Mouse (Mus musculus) bone marrow, adult 2 months (tissue): Measurements from ENCODE around the gene Lama4. TPM values are rescaled to one million over a fixed set of nuclear protein-coding genes. Genes with fewer than 3 reads are reported as not detected.

Experiments used
- H3K27ac ChIP-seq: fragments of 200-500 bp; 2 replicates; pipeline ENCODE4 v1.5.1; 2012; ENCODE audit warnings: low read depth, mild to moderate bottlenecking, control low read depth, inconsistent platforms, low read length; ENCODE audit not compliant: control insufficient read depth, poor library complexity, insufficient read depth
- H3K4me1 ChIP-seq: fragments of 200-500 bp; 2 replicates; pipeline ENCODE4 v1.6.1; 2011; ENCODE audit warnings: low read length; ENCODE audit not compliant: control insufficient read depth, insufficient read depth
- H3K4me3 ChIP-seq: fragments of 200-500 bp; replicated peaks from 2 replicates; pipeline ENCODE3; 2011; ENCODE audit warnings: mild to moderate bottlenecking, low read depth, low read length, control low read depth; ENCODE audit not compliant: control insufficient read depth
- CTCF ChIP-seq: fragments of 200-500 bp; IDR thresholded peaks from 2 replicates; pipeline ENCODE4 v1.5.1; 2011; ENCODE audit warnings: low read length, control low read depth; ENCODE audit not compliant: control insufficient read depth, insufficient read depth
- POLR2A ChIP-seq: fragments of 200-500 bp; IDR thresholded peaks from 2 replicates; pipeline ENCODE4 v1.6.1; 2011; ENCODE audit warnings: low read depth, mild to moderate bottlenecking, control low read depth, low read length, borderline replicate concordance; ENCODE audit not compliant: control insufficient read depth
- WGBS: fragments of 180-500 bp; shearing (Covaris S2); methylation state at CpG from one replicate; pipeline ENCODE4 v1.1.7; 2018; 5-methylcytosine and 5-hydroxymethylcytosine counted together
- polyA plus RNA-seq: library from polyadenylated mRNA; stranded (reverse); fragments of >200 nt; gene quantifications from 2 replicates; pipeline ENCODE4 v1.2.4, GENCODE M21; 2011; ENCODE audit warnings: low replicate concordance; ENCODE audit not compliant: missing spikeins, insufficient read depth, insufficient read length

Gene Lama4
- polyA plus RNA-seq, 1 experiment, result 1.5 TPM

DNA sequence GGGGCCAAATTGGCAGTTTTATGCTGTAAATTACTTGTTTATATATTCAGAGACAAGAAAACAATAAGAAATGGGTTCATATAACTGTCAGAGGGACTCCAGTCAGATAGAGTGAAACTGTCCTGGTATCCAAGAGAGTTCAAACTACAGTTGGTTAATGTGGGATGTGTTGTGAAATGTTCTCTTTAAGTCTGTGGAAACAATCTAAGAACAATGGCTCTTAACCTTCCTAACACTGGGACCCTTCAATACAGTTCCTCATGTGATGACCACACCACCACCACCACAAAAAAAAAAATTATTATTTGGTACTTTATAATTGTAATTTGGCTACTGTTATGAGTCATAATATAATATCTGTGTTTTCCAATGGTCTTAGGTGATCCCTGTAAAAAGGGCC is 38.2 kb downstream of the Lama4 start:
- Histone ChIP-seq H3K27ac (no peak overlapping the region), H3K4me1 (no peaks in the 10 kb centered on the region), H3K4me3 (no peak overlapping the region)
- TF ChIP-seq CTCF, result no peak
- no peak for TF ChIP-seq POLR2A

DNA sequence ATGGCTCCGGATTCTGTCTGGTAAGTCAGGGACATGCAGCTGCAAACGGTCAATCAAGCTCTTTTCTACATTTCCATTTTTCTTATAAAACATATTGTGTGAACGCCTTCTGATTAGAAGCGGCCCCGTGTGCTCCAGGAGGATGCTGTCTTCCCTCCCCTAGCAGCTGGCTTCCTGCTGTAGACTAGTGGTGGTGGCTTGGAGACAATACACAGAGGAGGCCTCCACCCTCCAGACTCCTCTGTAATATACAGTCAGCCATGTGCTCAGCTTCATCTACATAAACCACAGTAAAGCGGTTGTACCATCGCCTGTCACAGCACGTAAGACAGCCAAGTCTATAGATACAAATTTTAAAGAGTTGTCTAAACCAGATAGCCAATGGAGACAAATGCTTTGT is 40.2 kb downstream of the Lama4 start:
- Histone ChIP-seq H3K4me3 (no peak overlapping the region), H3K27ac (no peak overlapping the region), H3K4me1 (no peaks in the 10 kb centered on the region)
- WGBS, result 78% methylated on average over 8 of the region's 8 CpGs
- no peak for TF ChIP-seq POLR2A
- TF ChIP-seq CTCF, result no peak

DNA sequence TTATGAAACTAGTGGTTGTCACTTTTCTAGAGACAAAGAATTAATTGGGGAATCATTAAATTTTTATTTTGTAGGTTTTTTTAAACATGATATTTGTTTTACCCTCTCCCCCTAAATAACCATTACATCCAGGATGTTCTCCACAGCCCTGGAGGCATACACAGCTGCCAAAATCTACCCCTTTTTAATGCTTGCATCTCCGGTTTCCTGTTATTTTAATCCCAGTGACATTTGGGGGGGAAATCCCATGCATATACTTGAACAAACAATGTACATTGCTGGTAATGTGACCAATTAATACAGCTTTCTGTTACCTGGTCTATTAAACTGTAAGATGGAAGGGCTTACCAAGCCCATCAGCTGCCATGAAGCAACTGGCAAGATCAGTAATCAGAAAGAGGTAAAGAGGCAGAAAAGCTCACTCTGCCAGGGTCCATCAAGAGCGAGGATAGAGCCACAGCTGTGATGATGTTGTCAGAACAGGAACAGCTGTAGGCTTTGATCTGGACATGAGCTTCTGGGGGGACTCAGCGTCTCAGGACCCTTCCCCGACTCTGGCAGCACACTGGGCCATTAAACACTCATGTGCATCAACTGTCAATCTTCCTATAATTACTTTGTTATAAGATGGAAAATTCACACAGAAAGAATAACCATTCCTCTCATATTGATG is 41.3 kb downstream of the Lama4 start:
- TF ChIP-seq POLR2A (no peak), CTCF (no peak)
- H3K27ac ChIP-seq, result no peak overlapping the region
- H3K4me3 ChIP-seq, result no peak overlapping the region
- H3K4me1 ChIP-seq, result no peaks in the 10 kb centered on the region
- 76% methylated on average over 4 of the region's 4 CpGs for WGBS

DNA sequence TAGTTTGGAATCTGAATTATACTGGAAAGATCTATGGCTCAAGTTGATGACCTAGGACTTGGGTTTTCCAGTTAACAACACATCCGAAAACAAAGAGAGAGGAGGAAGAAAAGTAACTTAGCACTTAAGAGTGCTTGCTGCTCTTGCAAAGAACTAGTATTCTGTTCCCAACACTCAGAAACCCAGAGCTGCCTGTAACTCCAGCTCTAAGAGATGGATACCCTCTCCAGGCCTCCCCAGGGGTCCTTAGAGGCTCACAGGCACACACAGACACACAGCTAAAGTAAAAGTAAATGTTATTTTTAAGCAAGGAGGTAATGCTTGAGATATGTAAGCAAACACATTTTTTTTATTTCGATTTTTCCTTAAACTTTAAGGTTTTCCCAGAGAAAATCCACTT is 49.5 kb downstream of the Lama4 start:
- Histone ChIP-seq H3K4me1 (no peaks in the 10 kb centered on the region), H3K27ac (no peak overlapping the region), H3K4me3 (no peak overlapping the region)
- TF ChIP-seq POLR2A, result no peak
- TF ChIP-seq CTCF, result no peak
- 44% methylated on average over 2 of the region's 2 CpGs for WGBS

DNA sequence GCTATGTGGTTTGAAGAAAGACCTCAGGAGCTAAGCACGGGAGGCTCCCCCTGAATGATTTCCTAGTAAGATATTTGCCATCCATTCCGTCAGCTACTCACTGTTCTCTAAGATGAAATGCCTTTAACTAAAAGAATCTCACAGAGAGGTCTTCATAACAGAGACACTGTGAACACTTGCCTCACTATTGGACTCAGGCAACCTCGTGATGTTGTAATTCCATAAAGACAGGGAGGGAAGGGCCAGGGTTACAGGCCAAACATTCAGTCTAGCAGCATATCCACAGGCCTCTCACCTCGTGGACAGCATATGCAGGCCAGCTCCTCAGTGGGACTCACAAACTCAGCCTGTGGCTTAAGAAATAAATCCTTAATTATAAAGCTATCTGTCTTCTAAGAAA is 52.7 kb downstream of the Lama4 start:
- 62% methylated on average over 4 of the region's 4 CpGs for WGBS
- TF ChIP-seq POLR2A, result no peak
- no peak for TF ChIP-seq CTCF
- Histone ChIP-seq H3K27ac (no peak overlapping the region), H3K4me1 (no peaks in the 10 kb centered on the region), H3K4me3 (no peak overlapping the region)

DNA sequence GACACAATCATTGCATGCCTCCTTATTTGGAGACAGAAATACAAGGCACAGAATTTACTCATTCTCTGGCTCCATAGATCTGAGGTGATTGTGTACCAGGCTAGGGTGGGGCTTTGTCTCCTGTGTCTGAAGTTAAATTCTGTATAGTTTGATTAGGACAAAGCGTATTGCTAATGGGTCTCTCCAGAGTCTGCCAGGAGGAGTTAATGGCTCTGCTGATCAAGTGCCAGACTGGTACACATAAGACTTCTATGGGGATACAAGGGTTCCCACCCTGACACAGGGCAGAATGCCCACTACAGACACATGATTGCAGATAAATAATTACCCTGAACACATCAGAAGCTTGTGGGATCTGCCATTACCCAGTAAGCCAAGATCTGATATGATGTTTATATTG is 53.3 kb downstream of the Lama4 start:
- no peaks in the 10 kb centered on the region for H3K4me1 ChIP-seq
- TF ChIP-seq CTCF, result no peak
- no peak for TF ChIP-seq POLR2A
- WGBS, result 97% methylated on average over 1 of the region's 1 CpGs
- H3K4me3 ChIP-seq, result no peak overlapping the region
- no peak overlapping the region for H3K27ac ChIP-seq

DNA sequence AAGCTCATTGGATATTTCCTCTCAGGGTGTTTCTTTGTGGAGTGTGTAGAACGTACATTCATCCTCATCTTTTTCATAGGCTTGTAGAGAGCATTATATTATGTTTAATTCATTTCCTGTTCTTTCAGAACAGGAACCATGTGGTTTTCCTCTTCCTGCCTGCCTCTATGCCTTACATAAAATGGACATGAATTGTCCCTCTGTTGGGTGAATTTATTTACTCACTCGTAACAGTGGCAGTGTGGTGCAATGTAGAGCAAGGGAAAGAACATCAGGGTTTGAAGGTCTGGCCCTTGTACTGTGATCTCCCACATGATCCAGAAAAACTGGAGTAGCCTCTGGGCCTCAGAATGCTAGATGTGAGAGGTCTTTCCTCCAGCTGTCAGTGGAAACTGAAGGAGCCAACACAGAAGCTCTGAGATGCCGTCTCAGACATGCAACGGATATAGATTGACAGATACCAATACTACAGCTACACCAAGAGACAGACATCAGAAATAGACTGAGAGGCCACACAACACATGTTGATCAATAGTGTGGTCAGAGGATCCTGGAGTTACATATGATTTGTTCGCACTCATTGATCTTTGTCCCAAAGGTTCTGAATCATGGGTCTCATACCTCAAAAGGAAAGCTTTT is 58.4 kb downstream of the Lama4 start:
- TF ChIP-seq CTCF, result no peak
- no peak for TF ChIP-seq POLR2A
- WGBS, result 24% methylated on average over 5 of the region's 5 CpGs
- H3K4me3 ChIP-seq, result no peak overlapping the region
- no peaks in the 10 kb centered on the region for H3K4me1 ChIP-seq
- H3K27ac ChIP-seq, result no peak overlapping the region

DNA sequence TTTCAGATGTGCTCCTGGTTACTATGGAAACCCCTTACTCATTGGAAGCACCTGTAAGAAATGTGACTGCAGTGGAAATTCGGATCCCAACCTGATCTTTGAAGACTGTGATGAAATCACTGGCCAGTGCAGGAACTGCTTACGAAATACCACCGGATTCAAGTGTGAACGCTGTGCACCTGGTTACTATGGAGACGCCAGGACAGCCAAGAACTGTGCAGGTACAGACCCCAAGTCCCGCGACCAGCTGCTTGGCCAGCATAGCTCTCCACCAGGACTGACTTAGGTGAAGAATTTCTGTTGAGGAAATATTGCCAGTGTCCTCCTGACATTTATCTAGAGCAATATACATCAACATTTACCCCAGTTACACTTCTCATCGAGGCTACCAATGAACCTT is 61.2 kb downstream of the Lama4 start:
- Histone ChIP-seq H3K4me1 (no peaks in the 10 kb centered on the region), H3K4me3 (no peak overlapping the region), H3K27ac (no peak overlapping the region)
- WGBS, result 57% methylated on average over 8 of the region's 8 CpGs
- TF ChIP-seq CTCF (no peak), POLR2A (no peak)
